Mouse (Mus musculus): Measurements from ENCODE around the gene Mettl27. TPM values are rescaled to one million over a fixed set of nuclear protein-coding genes. Genes with fewer than 3 reads are reported as not detected.
"Not testable (repeated sequence)": the region's sequence is repeated elsewhere in the genome, so short reads cannot be mapped to it uniquely, and the experiment has no call there.

The Mettl27 gene
- polyA plus RNA-seq, 1 experiment = 26.7 TPM

DNA sequence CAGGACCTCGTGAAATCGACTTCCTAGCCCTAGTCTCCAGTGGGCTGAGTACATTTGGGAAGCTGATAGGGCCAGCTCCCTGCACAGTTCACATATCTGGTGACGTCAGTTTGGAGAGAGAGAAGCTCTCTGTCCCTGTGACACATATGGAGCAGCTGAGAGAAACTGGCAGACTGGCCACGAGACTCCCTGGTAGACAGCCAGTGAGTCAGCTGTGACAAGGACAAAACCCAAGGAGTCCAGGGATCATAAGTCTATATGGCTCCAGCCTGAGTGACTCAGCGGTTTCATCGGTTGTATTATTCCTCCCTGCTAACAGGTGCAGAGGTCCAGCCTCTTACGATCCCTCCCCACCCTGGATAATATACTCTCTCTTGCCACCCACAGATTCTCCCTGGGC is 26.9 kb downstream of the Mettl27 start:
- TF ChIP-seq POLR2A (IDR thresholded peaks at IDR 0.05; ENCODE audit: control insufficient read depth, extremely low read depth, insufficient read depth, low read length, poor library complexity) = no peak
- TF ChIP-seq CTCF (IDR thresholded peaks at IDR 0.05; ENCODE audit: borderline replicate concordance, control insufficient read depth, extremely low read depth, insufficient read depth, low read length, poor library complexity) = no peak
- DNase-seq = no peak
- no peaks in the 10 kb centered on the region for H3K36me3 ChIP-seq (ENCODE audit: control insufficient read depth, insufficient read depth, low read length)
- WGBS = 67% methylated on average over 7 of the region's 7 CpGs
- H3K4me3 ChIP-seq (ENCODE audit: control insufficient read depth, insufficient read depth, low read length) = no peak overlapping the region
- H3K27me3 ChIP-seq (ENCODE audit: control insufficient read depth, insufficient read depth, low read length) = no peaks in the 10 kb centered on the region
- H3K4me1 ChIP-seq (replicated peaks; ENCODE audit: control insufficient read depth, insufficient read depth, low read length) = peaks cover 40% of the 10 kb centered on the region
- 0 out of 2 replicates have a peak overlapping the region, but pooled peaks have one; percentile 31 for H3K27ac ChIP-seq (ENCODE audit: control insufficient read depth, insufficient read depth, low read length)

DNA sequence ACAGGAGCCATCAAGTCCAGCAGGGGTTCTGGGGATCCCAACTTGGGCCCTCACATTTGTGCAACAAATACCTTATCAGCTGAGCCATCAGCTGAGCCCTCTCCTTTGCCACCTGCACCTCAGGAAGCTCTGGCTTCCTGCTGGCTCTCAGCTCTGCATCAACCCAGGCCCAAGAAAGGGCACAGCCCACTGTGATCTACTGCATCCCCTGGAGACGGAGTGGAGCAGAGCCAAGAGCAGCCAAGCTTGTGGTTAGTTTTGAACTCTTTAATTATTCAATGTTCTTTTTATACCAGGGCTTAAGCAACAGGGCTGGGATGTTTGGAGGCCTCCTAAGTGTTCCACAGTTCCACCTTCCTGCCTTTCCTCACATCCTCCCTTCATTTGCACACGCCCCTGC is 28.3 kb downstream of the Mettl27 start:
- peak; percentile 43 for DNase-seq
- Histone ChIP-seq H3K27ac (ENCODE audit: control insufficient read depth, insufficient read depth, low read length) (peak overlapping the region; percentile 54; the same call in 1 of the 2 replicates), H3K36me3 (ENCODE audit: control insufficient read depth, insufficient read depth, low read length) (no peaks in the 10 kb centered on the region), H3K4me3 (ENCODE audit: control insufficient read depth, insufficient read depth, low read length) (no peak overlapping the region), H3K27me3 (ENCODE audit: control insufficient read depth, insufficient read depth, low read length) (no peaks in the 10 kb centered on the region), H3K4me1 (replicated peaks; ENCODE audit: control insufficient read depth, insufficient read depth, low read length) (peaks cover 40% of the 10 kb centered on the region)
- WGBS = 16% methylated on average over 2 of the region's 2 CpGs
- TF ChIP-seq POLR2A (IDR thresholded peaks at IDR 0.05; ENCODE audit: control insufficient read depth, extremely low read depth, insufficient read depth, low read length, poor library complexity) (no peak), CTCF (IDR thresholded peaks at IDR 0.05; ENCODE audit: borderline replicate concordance, control insufficient read depth, extremely low read depth, insufficient read depth, low read length, poor library complexity) (no peak)

- H3K27me3 ChIP-seq (ENCODE audit: control insufficient read depth, insufficient read depth, low read length) = no peaks in the 10 kb centered on the region
- H3K4me1 ChIP-seq (replicated peaks; ENCODE audit: control insufficient read depth, insufficient read depth, low read length) = peaks cover 47% of the 10 kb centered on the region
- 94% methylated on average over 2 of the region's 2 CpGs for WGBS
Measured at GRCm38 (mm10) chr5:134961519-134961918, 29.4 kb downstream of the Mettl27 start.

GRCm38 (mm10) chr5:134963546-134963945 is 31.4 kb downstream of the Mettl27 start:
- Histone ChIP-seq H3K4me1 (replicated peaks; ENCODE audit: control insufficient read depth, insufficient read depth, low read length) (peaks cover 35% of the 10 kb centered on the region), H3K36me3 (ENCODE audit: control insufficient read depth, insufficient read depth, low read length) (no peaks in the 10 kb centered on the region), H3K27me3 (ENCODE audit: control insufficient read depth, insufficient read depth, low read length) (no peaks in the 10 kb centered on the region), H3K4me3 (ENCODE audit: control insufficient read depth, insufficient read depth, low read length) (no peak overlapping the region), H3K27ac (ENCODE audit: control insufficient read depth, insufficient read depth, low read length) (no peak overlapping the region)
- WGBS = 78% methylated on average over 5 of the region's 5 CpGs
- no peak for DNase-seq
- TF ChIP-seq POLR2A (IDR thresholded peaks at IDR 0.05; ENCODE audit: control insufficient read depth, extremely low read depth, insufficient read depth, low read length, poor library complexity) (no peak), CTCF (IDR thresholded peaks at IDR 0.05; ENCODE audit: borderline replicate concordance, control insufficient read depth, extremely low read depth, insufficient read depth, low read length, poor library complexity) (no peak)

More at GRCm38 (mm10) chr5:134961519-134961918, 29.4 kb downstream of the Mettl27 start:
- Histone ChIP-seq H3K27ac (ENCODE audit: control insufficient read depth, insufficient read depth, low read length) (no peak overlapping the region), H3K36me3 (ENCODE audit: control insufficient read depth, insufficient read depth, low read length) (no peaks in the 10 kb centered on the region), H3K4me3 (ENCODE audit: control insufficient read depth, insufficient read depth, low read length) (no peak overlapping the region)
- TF ChIP-seq POLR2A (IDR thresholded peaks at IDR 0.05; ENCODE audit: control insufficient read depth, extremely low read depth, insufficient read depth, low read length, poor library complexity) (no peak), CTCF (IDR thresholded peaks at IDR 0.05; ENCODE audit: borderline replicate concordance, control insufficient read depth, extremely low read depth, insufficient read depth, low read length, poor library complexity) (no peak)
- no peak for DNase-seq

- H3K4me1 ChIP-seq (replicated peaks; ENCODE audit: control insufficient read depth, insufficient read depth, low read length) = peaks cover 25% of the 10 kb centered on the region
- H3K27ac ChIP-seq (ENCODE audit: control insufficient read depth, insufficient read depth, low read length); H3K36me3 ChIP-seq (ENCODE audit: control insufficient read depth, insufficient read depth, low read length); H3K4me3 ChIP-seq (ENCODE audit: control insufficient read depth, insufficient read depth, low read length); DNase-seq; H3K27me3 ChIP-seq (ENCODE audit: control insufficient read depth, insufficient read depth, low read length): not testable (repeated sequence)
Measured at GRCm38 (mm10) chr5:134964655-134965054, 32.5 kb downstream of the Mettl27 start.

DNA sequence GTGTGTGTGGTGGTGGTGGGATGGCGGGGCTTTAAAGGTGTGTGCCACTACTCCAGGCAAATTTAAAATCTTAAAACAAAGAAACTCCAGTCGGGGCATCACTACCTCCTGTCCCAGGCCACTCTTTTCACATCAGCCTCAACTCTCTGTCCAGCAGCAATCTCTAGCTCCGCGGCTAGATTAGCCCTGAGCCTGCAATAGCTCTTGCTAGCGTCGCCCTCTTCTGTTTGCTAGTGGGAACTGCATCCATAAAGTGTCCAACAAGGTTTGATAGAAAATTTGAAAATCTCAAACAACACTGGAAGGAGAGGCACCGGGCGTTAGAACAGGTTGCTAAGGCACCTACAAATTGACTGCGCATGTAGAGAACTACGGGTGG is 33.3 kb downstream of the Mettl27 start:
- peak; percentile 75 for DNase-seq
- H3K4me3 ChIP-seq (ENCODE audit: control insufficient read depth, insufficient read depth, low read length) = no peak overlapping the region
- H3K36me3 ChIP-seq (ENCODE audit: control insufficient read depth, insufficient read depth, low read length) = no peaks in the 10 kb centered on the region
- no peak overlapping the region for H3K27ac ChIP-seq (ENCODE audit: control insufficient read depth, insufficient read depth, low read length)
- TF ChIP-seq POLR2A (IDR thresholded peaks at IDR 0.05; ENCODE audit: control insufficient read depth, extremely low read depth, insufficient read depth, low read length, poor library complexity) = no peak
- TF ChIP-seq CTCF (IDR thresholded peaks at IDR 0.05; ENCODE audit: borderline replicate concordance, control insufficient read depth, extremely low read depth, insufficient read depth, low read length, poor library complexity) = no peak
- no peaks in the 10 kb centered on the region; the same call in 1 of the 2 replicates for H3K27me3 ChIP-seq (ENCODE audit: control insufficient read depth, insufficient read depth, low read length)
- WGBS = 12% methylated on average over 10 of the region's 10 CpGs
- peaks cover 18% of the 10 kb centered on the region for H3K4me1 ChIP-seq (replicated peaks; ENCODE audit: control insufficient read depth, insufficient read depth, low read length)
